Comparison of ENCODE assay signal across 20 mouse cellular contexts in genomic region chr12:32074271-32074670, GRCm38 (mm10). TPM values are rescaled to one million over a fixed set of nuclear protein-coding genes. Genes with fewer than 3 reads are reported as not detected.
DNase-seq lines count a peak whose midpoint lies in the region; ATAC-seq and TF ChIP-seq lines count a peak whose summit lies in the region.
"Had no signal": no experiment of that assay in that cellular context is flagged by ENCODE, and none has a peak within 500 bp of the region (broad histone marks: within the 10 kb centered on the region; RNA-seq: fewer than 3 reads in every experiment).

No protein-coding gene starts in this region.

- no peak overlapping the region for H3K27ac ChIP-seq in forebrain, embryonic 13.5 days
- H3K27ac ChIP-seq in forebrain, embryonic 12.5 days, result no peak overlapping the region
- H3K27ac ChIP-seq in hindbrain, embryonic 11.5 days (ENCODE audit: low read depth, low read length), result no peak overlapping the region
- no peak overlapping the region for H3K27ac ChIP-seq in hindbrain, embryonic 12.5 days
- H3K27ac ChIP-seq in midbrain, embryonic 16.5 days (ENCODE audit: low read length), result peak overlapping the region; percentile 33; the same call in 1 of the 2 replicates
- H3K27ac ChIP-seq: embryonic facial prominence, embryonic 12.5 days; heart, embryonic 13.5 days; hindbrain, embryonic 15.5 days had no signal

- H3K4me2 ChIP-seq in forebrain, embryonic 13.5 days, result no peak overlapping the region
- no peak overlapping the region for H3K4me2 ChIP-seq in forebrain, embryonic 12.5 days
- H3K4me2 ChIP-seq in hindbrain, embryonic 11.5 days (replicated peaks; ENCODE audit: low read depth, low read length), result no peak overlapping the region
- H3K4me2 ChIP-seq in hindbrain, embryonic 12.5 days (replicated peaks), result no peak overlapping the region
- no peak overlapping the region for H3K4me2 ChIP-seq in midbrain, embryonic 16.5 days (ENCODE audit: low read length)
- H3K4me2 ChIP-seq: embryonic facial prominence, embryonic 12.5 days; heart, embryonic 13.5 days; hindbrain, embryonic 15.5 days had no signal

- no peak for TF ChIP-seq POLR2A in brain, embryonic 14.5 days (IDR thresholded peaks at IDR 0.05; ENCODE audit: borderline replicate concordance, extremely low read depth, insufficient read depth, insufficient read length, poor library complexity, severe bottlenecking)

- WGBS in forebrain, embryonic 13.5 days, result 27% methylated on average over 6 of the region's 6 CpGs
- 33% methylated on average over 6 of the region's 6 CpGs for WGBS in forebrain, embryonic 12.5 days
- WGBS in hindbrain, embryonic 11.5 days, result 60% methylated on average over 6 of the region's 6 CpGs
- WGBS in hindbrain, embryonic 12.5 days, result 41% methylated on average over 6 of the region's 6 CpGs
- WGBS in midbrain, embryonic 16.5 days, result 26% methylated on average over 6 of the region's 6 CpGs

- ATAC-seq in forebrain, embryonic 13.5 days, result peak; percentile 45
- no peak for ATAC-seq in forebrain, embryonic 12.5 days (ENCODE audit: low FRiP score)
- 0 out of 2 replicates have a peak, but pooled peaks have one; percentile 49 for ATAC-seq in hindbrain, embryonic 11.5 days (ENCODE audit: low FRiP score)
- ATAC-seq in hindbrain, embryonic 12.5 days (ENCODE audit: low FRiP score), result no peak
- no peak for ATAC-seq in midbrain, embryonic 16.5 days
- ATAC-seq: CD4-positive, CD25-positive, alpha-beta regulatory T cell, adult 4 months; intestine, embryonic 16.5 days had no signal

- TF ChIP-seq CTCF in brain, embryonic 14.5 days (IDR thresholded peaks at IDR 0.05; ENCODE audit: borderline replicate concordance, extremely low read depth, insufficient read depth, insufficient read length), result no peak

- H3K36me3 ChIP-seq in forebrain, embryonic 13.5 days (ENCODE audit: poor library complexity, severe bottlenecking), result no peaks in the 10 kb centered on the region
- H3K36me3 ChIP-seq in forebrain, embryonic 12.5 days (replicated peaks), result no peaks in the 10 kb centered on the region
- H3K36me3 ChIP-seq in hindbrain, embryonic 11.5 days (ENCODE audit: control insufficient read depth, insufficient read depth, low read length), result no peaks in the 10 kb centered on the region
- H3K36me3 ChIP-seq in hindbrain, embryonic 12.5 days, result no peaks in the 10 kb centered on the region
- H3K36me3 ChIP-seq in midbrain, embryonic 16.5 days (ENCODE audit: control insufficient read depth, insufficient read depth, low read length), result no peaks in the 10 kb centered on the region
- H3K36me3 ChIP-seq: embryonic facial prominence, embryonic 12.5 days; G1E; heart, embryonic 13.5 days; hindbrain, embryonic 15.5 days had no signal

- H3K4me1 ChIP-seq in forebrain, embryonic 13.5 days, result peaks cover 12% of the 10 kb centered on the region
- H3K4me1 ChIP-seq in forebrain, embryonic 12.5 days, result peaks cover 9% of the 10 kb centered on the region
- 0 out of 2 replicates have a peak, but pooled peaks cover 3% of the 10 kb centered on the region for H3K4me1 ChIP-seq in hindbrain, embryonic 11.5 days (replicated peaks; ENCODE audit: control insufficient read depth, insufficient read depth, low read length)
- H3K4me1 ChIP-seq in hindbrain, embryonic 12.5 days, result no peaks in the 10 kb centered on the region
- no peaks in the 10 kb centered on the region for H3K4me1 ChIP-seq in midbrain, embryonic 16.5 days (ENCODE audit: control insufficient read depth, insufficient read depth, low read length)
- H3K4me1 ChIP-seq: embryonic facial prominence, embryonic 12.5 days; heart, embryonic 13.5 days; hindbrain, embryonic 15.5 days had no signal

- H3K9me3 ChIP-seq in forebrain, embryonic 13.5 days (replicated peaks), result no peaks in the 10 kb centered on the region
- H3K9me3 ChIP-seq in forebrain, embryonic 12.5 days, result no peaks in the 10 kb centered on the region
- H3K9me3 ChIP-seq in hindbrain, embryonic 11.5 days (ENCODE audit: control insufficient read depth, low read length), result no peaks in the 10 kb centered on the region
- H3K9me3 ChIP-seq in hindbrain, embryonic 12.5 days (replicated peaks), result no peaks in the 10 kb centered on the region
- no peaks in the 10 kb centered on the region for H3K9me3 ChIP-seq in midbrain, embryonic 16.5 days (replicated peaks; ENCODE audit: control insufficient read depth, low read length, poor library complexity, severe bottlenecking)
- H3K9me3 ChIP-seq: embryonic facial prominence, embryonic 12.5 days; heart, embryonic 13.5 days; hindbrain, embryonic 15.5 days had no signal

- no peak for DNase-seq in hindbrain, embryonic 11.5 days (ENCODE audit: low spot score)
- peak; percentile 70 for DNase-seq in brain, embryonic 14.5 days (ENCODE audit: low read depth)
- DNase-seq in layer of hippocampus, adult 9-11 months, result no peak
- DNase-seq: adrenal gland, postnatal 10 days; B cell, adult 2 months; cerebellum, adult 11-12 months; cerebellum, adult 9-10 months; cerebellum, postnatal 25 days; gastrocnemius, postnatal 36 days; heart, postnatal 36 days had no signal

- no peaks in the 10 kb centered on the region for H3K27me3 ChIP-seq in forebrain, embryonic 13.5 days
- no peaks in the 10 kb centered on the region for H3K27me3 ChIP-seq in forebrain, embryonic 12.5 days
- H3K27me3 ChIP-seq in hindbrain, embryonic 11.5 days (ENCODE audit: control insufficient read depth, insufficient read depth, low read length), result no peaks in the 10 kb centered on the region
- no peaks in the 10 kb centered on the region for H3K27me3 ChIP-seq in hindbrain, embryonic 12.5 days
- H3K27me3 ChIP-seq in midbrain, embryonic 16.5 days (ENCODE audit: control insufficient read depth, insufficient read depth, low read depth, low read length), result no peaks in the 10 kb centered on the region
- H3K27me3 ChIP-seq: embryonic facial prominence, embryonic 12.5 days; heart, embryonic 13.5 days; hindbrain, embryonic 15.5 days had no signal

- H3K9ac ChIP-seq in forebrain, embryonic 13.5 days, result no peak overlapping the region
- no peak overlapping the region for H3K9ac ChIP-seq in forebrain, embryonic 12.5 days
- no peak overlapping the region for H3K9ac ChIP-seq in hindbrain, embryonic 11.5 days (ENCODE audit: low read depth, low read length)
- H3K9ac ChIP-seq in hindbrain, embryonic 12.5 days, result no peak overlapping the region
- H3K9ac ChIP-seq in midbrain, embryonic 16.5 days (ENCODE audit: low read depth, low read length), result no peak overlapping the region
- H3K9ac ChIP-seq: embryonic facial prominence, embryonic 12.5 days; heart, embryonic 13.5 days; hindbrain, embryonic 15.5 days had no signal

- no peak overlapping the region for H3K4me3 ChIP-seq in forebrain, embryonic 13.5 days
- no peak overlapping the region for H3K4me3 ChIP-seq in forebrain, embryonic 12.5 days (replicated peaks)
- no peak overlapping the region for H3K4me3 ChIP-seq in hindbrain, embryonic 11.5 days (ENCODE audit: low read depth, low read length)
- no peak overlapping the region for H3K4me3 ChIP-seq in hindbrain, embryonic 12.5 days
- H3K4me3 ChIP-seq in midbrain, embryonic 16.5 days (ENCODE audit: low read depth, low read length), result no peak overlapping the region
- H3K4me3 ChIP-seq: embryonic facial prominence, embryonic 12.5 days; heart, embryonic 13.5 days; hindbrain, embryonic 15.5 days had no signal

RNA-seq across cellular contexts. Expression of gene Prkar2b, which starts 13.2 kb away (rescaled TPM):
- 65.4 and 70.5 TPM in 2 replicates for polyA plus RNA-seq in forebrain, embryonic 13.5 days (2015; fragmentation: Nextera tagmentation; extraction: Ambion mirVana)
- 66.7 and 68.4 TPM in 2 replicates for polyA plus RNA-seq in forebrain, embryonic 12.5 days (2016; fragmentation: Nextera tagmentation; extraction: Ambion mirVana)
- 75.5 and 80.6 TPM in 2 replicates for polyA plus RNA-seq in hindbrain, embryonic 11.5 days (2014; fragmentation: Nextera tagmentation; extraction: Ambion mirVana)
- 89.0 and 95.7 TPM in 2 replicates for polyA plus RNA-seq in hindbrain, embryonic 12.5 days (2016; fragmentation: Nextera tagmentation; extraction: Ambion mirVana)
- polyA plus RNA-seq in brain, embryonic 14.5 days (2012; rRNA removed), result 66.0 and 93.4 TPM in 2 replicates
- polyA plus RNA-seq in midbrain, embryonic 16.5 days (2015; fragmentation: Nextera tagmentation; extraction: Ambion mirVana), result 146 and 149 TPM in 2 replicates

Comparison
In these comparisons a context has a peak if more than half of its experiments do, and no peak if none do; other contexts are left out.
1. ATAC-seq: peak in forebrain, embryonic 13.5 days (single experiment) and hindbrain, embryonic 11.5 days (single experiment); none in forebrain, embryonic 12.5 days (single experiment), hindbrain, embryonic 12.5 days (single experiment) and midbrain, embryonic 16.5 days (single experiment).